Mouse (Mus musculus) bone marrow, adult 2 months (tissue): Measurements from ENCODE around the gene Folr1.

Experiments
- CTCF ChIP-seq: fragments of 200-500 bp; IDR thresholded peaks from 2 replicates; pipeline ENCODE4 v1.5.1; 2011; ENCODE audit warnings: low read length, control low read depth; ENCODE audit not compliant: control insufficient read depth, insufficient read depth
- POLR2A ChIP-seq: fragments of 200-500 bp; IDR thresholded peaks from 2 replicates; pipeline ENCODE4 v1.6.1; 2011; ENCODE audit warnings: low read depth, mild to moderate bottlenecking, control low read depth, low read length, borderline replicate concordance; ENCODE audit not compliant: control insufficient read depth

DNA sequence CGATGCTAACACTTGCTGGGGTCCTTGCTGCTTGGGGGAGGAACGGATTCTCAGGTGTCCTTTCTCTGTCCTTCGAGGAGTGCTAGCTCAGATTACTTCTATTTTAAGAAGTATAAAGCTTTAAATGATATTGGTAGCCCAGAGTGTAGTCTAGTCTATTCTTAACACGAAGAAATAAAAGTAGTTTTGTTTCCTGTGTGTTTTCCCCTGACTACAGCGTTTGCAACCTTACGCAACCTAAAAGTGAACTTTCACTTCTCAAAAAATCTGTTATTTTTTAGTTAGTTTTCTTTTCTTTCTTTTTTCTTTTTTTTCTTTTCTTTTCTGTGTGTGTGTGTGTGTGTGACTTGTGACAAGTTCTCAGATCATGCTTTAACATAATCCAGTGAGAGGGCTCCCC, 18.9 kb downstream of the Folr1 start:
- TF ChIP-seq CTCF: no peak
- no peak for TF ChIP-seq POLR2A
